Mouse (Mus musculus): ENCODE measurements around the gene Cdr2l. TPM values are rescaled to one million over a fixed set of nuclear protein-coding genes. Genes with fewer than 3 reads are reported as not detected.

Gene Cdr2l
- total RNA-seq (2014; fragmentation: Nextera tagmentation), result not detected in 2 replicates
- 0.05 and 0.06 TPM in 2 replicates for total RNA-seq (2017)
- polyA plus RNA-seq (2012), result not detected in 2 replicates

- Histone ChIP-seq H3K27me3 (ENCODE audit: insufficient read depth, low read length) (peaks cover 28% of the 10 kb centered on the region; the same call in 1 of the 2 replicates), H3K4me1 (ENCODE audit: insufficient read depth, low read depth, low read length) (no peaks in the 10 kb centered on the region), H3K9me3 (replicated peaks) (peaks cover 11% of the 10 kb centered on the region), H3K36me3 (replicated peaks) (no peaks in the 10 kb centered on the region), H3K4me3 (ENCODE audit: low read depth, low read length) (no peak within 1 kb of the TSS)
- DNase-seq (ENCODE audit: low spot score), result no peak
- no peak for ATAC-seq (ENCODE audit: extremely low read depth, insufficient number of reproducible peaks, low FRiP score, poor library complexity, severe bottlenecking)
- TF ChIP-seq POLR2AphosphoS5 (IDR thresholded peaks at IDR 0.05; ENCODE audit: insufficient replicate concordance, low read depth, low read length) (no peak), GATA1 (IDR thresholded peaks at IDR 0.05; ENCODE audit: borderline replicate concordance, low read length) (no peak), CTCF (IDR thresholded peaks at IDR 0.05; ENCODE audit: low read depth, low read length) (no peak), TAL1 (conservative IDR thresholded peaks at IDR 0.05; ENCODE audit: low read depth, low read length) (no peak), GATA2 (IDR thresholded peaks at IDR 0.05; ENCODE audit: borderline replicate concordance, low read depth, low read length) (no peak)
These were observed at the start of gene Cdr2l for GRCm38 (mm10) chr11:115381743-115382539. Gene Cdr2l, plus strand, starts transcription at chr11:115381916.

DNA sequence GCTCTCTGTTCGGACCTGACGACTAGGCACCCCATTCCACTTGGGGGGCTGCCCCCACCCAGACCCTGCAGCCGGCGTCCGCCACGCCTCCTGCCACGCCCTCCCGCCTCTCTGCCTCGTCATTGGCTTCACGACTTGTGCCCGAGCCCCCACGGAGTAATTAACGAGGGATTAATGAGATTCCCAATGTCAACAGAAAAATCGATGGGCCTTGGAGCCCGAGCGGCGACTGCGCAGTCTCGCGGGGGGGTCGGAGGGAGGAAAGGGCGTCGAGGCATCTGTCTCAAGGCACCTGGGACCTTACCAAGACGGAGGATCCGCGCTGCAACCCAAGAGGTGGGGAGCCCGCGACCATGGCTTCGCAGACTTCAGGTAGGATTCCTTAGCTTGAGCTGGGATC is 47.2 kb upstream of the Cdr2l start, which contains the start of gene Otop3:
TSS of gene Otop3 (plus strand) at position 201 of the 400 bp plus-strand sequence.
- no peak for TF ChIP-seq CTCF (IDR thresholded peaks at IDR 0.05; ENCODE audit: low read depth, low read length)
- no peak for TF ChIP-seq POLR2AphosphoS5 (IDR thresholded peaks at IDR 0.05; ENCODE audit: insufficient replicate concordance, low read depth, low read length)
- TF ChIP-seq GATA1 (IDR thresholded peaks at IDR 0.05; ENCODE audit: borderline replicate concordance, low read length), result no peak
- no peak for TF ChIP-seq TAL1 (conservative IDR thresholded peaks at IDR 0.05; ENCODE audit: low read depth, low read length)
- TF ChIP-seq GATA2 (IDR thresholded peaks at IDR 0.05; ENCODE audit: borderline replicate concordance, low read depth, low read length), result no peak
- ATAC-seq (ENCODE audit: extremely low read depth, insufficient number of reproducible peaks, low FRiP score, poor library complexity, severe bottlenecking) (no peak), DNase-seq (ENCODE audit: low spot score) (no peak)

DNA sequence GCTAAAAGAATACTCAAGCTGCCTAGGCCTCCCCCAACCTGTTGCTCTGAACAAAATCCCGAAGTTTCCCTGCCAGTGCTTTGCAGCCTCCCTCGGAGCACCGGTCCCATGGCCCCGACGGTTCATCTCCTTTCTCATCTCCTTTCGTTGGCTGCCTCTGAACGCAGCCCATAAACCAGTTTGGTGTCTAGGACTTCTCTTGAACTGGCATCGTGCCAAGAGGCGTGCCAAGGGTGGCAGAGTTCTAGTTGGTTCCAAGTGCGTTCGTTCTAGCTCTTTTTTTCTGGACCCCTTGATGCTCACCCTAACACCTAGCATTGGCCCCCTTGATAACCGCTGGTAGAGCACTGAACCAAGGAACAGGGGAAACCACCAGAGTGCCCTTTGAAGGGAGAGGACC is 46.5 kb upstream of the Cdr2l start:
- no peak for ATAC-seq (ENCODE audit: extremely low read depth, insufficient number of reproducible peaks, low FRiP score, poor library complexity, severe bottlenecking)
- no peaks in the 10 kb centered on the region for H3K9me3 ChIP-seq (replicated peaks)

More for the DNA sequence above, 47.2 kb upstream of the Cdr2l start, which contains the start of gene Otop3:
- H3K4me3 ChIP-seq (ENCODE audit: low read depth, low read length), result no peak within 1 kb of the TSS
- no peaks in the 10 kb centered on the region for H3K9me3 ChIP-seq (replicated peaks)
- H3K4me1 ChIP-seq (ENCODE audit: insufficient read depth, low read depth, low read length), result no peaks in the 10 kb centered on the region
- no peaks in the 10 kb centered on the region for H3K36me3 ChIP-seq (replicated peaks)
- H3K27me3 ChIP-seq (ENCODE audit: insufficient read depth, low read length), result peaks cover 7% of the 10 kb centered on the region

GRCm38 (mm10) chr11:115336115-115336514 is 45.6 kb upstream of the Cdr2l start:
- no peaks in the 10 kb centered on the region for H3K36me3 ChIP-seq (replicated peaks)
- no peak for ATAC-seq (ENCODE audit: extremely low read depth, insufficient number of reproducible peaks, low FRiP score, poor library complexity, severe bottlenecking)

More for the DNA sequence above, 46.5 kb upstream of the Cdr2l start:
- H3K4me3 ChIP-seq (ENCODE audit: low read depth, low read length), result no peak overlapping the region
- no peaks in the 10 kb centered on the region for H3K4me1 ChIP-seq (ENCODE audit: insufficient read depth, low read depth, low read length)
- no peak for DNase-seq (ENCODE audit: low spot score)
- TF ChIP-seq GATA1 (IDR thresholded peaks at IDR 0.05; ENCODE audit: borderline replicate concordance, low read length), result no peak
- TF ChIP-seq GATA2 (IDR thresholded peaks at IDR 0.05; ENCODE audit: borderline replicate concordance, low read depth, low read length), result no peak
- no peak for TF ChIP-seq POLR2AphosphoS5 (IDR thresholded peaks at IDR 0.05; ENCODE audit: insufficient replicate concordance, low read depth, low read length)
- no peak for TF ChIP-seq TAL1 (conservative IDR thresholded peaks at IDR 0.05; ENCODE audit: low read depth, low read length)
- no peak for TF ChIP-seq CTCF (IDR thresholded peaks at IDR 0.05; ENCODE audit: low read depth, low read length)
- H3K27me3 ChIP-seq (ENCODE audit: insufficient read depth, low read length), result peaks cover 9% of the 10 kb centered on the region
- no peaks in the 10 kb centered on the region for H3K36me3 ChIP-seq (replicated peaks)

GRCm38 (mm10) chr11:115337350-115337749 is 44.4 kb upstream of the Cdr2l start:
- TF ChIP-seq POLR2AphosphoS5 (IDR thresholded peaks at IDR 0.05; ENCODE audit: insufficient replicate concordance, low read depth, low read length) (no peak), CTCF (IDR thresholded peaks at IDR 0.05; ENCODE audit: low read depth, low read length) (no peak), TAL1 (conservative IDR thresholded peaks at IDR 0.05; ENCODE audit: low read depth, low read length) (no peak)
- Histone ChIP-seq H3K27me3 (ENCODE audit: insufficient read depth, low read length) (peaks cover 12% of the 10 kb centered on the region), H3K4me1 (ENCODE audit: insufficient read depth, low read depth, low read length) (no peaks in the 10 kb centered on the region), H3K4me3 (ENCODE audit: low read depth, low read length) (no peak overlapping the region), H3K36me3 (replicated peaks) (no peaks in the 10 kb centered on the region), H3K9me3 (replicated peaks) (no peaks in the 10 kb centered on the region)
- no peak for DNase-seq (ENCODE audit: low spot score)
- ATAC-seq (ENCODE audit: extremely low read depth, insufficient number of reproducible peaks, low FRiP score, poor library complexity, severe bottlenecking), result no peak

More at GRCm38 (mm10) chr11:115336115-115336514, 45.6 kb upstream of the Cdr2l start:
- Histone ChIP-seq H3K9me3 (replicated peaks) (no peaks in the 10 kb centered on the region), H3K4me1 (ENCODE audit: insufficient read depth, low read depth, low read length) (no peaks in the 10 kb centered on the region), H3K27me3 (ENCODE audit: insufficient read depth, low read length) (peaks cover 9% of the 10 kb centered on the region), H3K4me3 (ENCODE audit: low read depth, low read length) (no peak overlapping the region)
- TF ChIP-seq TAL1 (conservative IDR thresholded peaks at IDR 0.05; ENCODE audit: low read depth, low read length) (no peak), POLR2AphosphoS5 (IDR thresholded peaks at IDR 0.05; ENCODE audit: insufficient replicate concordance, low read depth, low read length) (no peak), GATA1 (IDR thresholded peaks at IDR 0.05; ENCODE audit: borderline replicate concordance, low read length) (no peak), GATA2 (IDR thresholded peaks at IDR 0.05; ENCODE audit: borderline replicate concordance, low read depth, low read length) (no peak), CTCF (IDR thresholded peaks at IDR 0.05; ENCODE audit: low read depth, low read length) (no peak)
- no peak for DNase-seq (ENCODE audit: low spot score)

DNA sequence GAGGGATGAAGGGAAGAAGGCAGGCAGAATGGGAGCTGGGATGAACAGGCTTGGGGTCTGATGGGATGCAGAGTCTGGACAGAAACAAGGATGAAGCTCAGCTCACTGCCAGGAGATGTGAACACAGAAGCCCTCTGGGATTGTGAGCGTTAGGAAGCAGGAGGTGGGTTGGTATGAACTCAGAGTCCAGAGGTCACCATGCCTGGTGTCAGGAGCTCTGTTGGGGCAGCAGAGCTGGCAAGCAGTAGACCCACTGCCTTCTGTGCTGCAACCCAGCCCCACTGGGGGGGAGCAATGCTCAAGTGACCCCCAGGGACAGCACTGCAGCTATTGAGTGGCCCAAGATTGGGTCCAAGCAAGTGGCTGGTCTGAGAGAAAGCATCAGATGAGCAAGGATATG is 43.9 kb upstream of the Cdr2l start:
- no peak for ATAC-seq (ENCODE audit: extremely low read depth, insufficient number of reproducible peaks, low FRiP score, poor library complexity, severe bottlenecking)

More for the DNA sequence above, 43.9 kb upstream of the Cdr2l start:
- DNase-seq (ENCODE audit: low spot score), result no peak
- TF ChIP-seq TAL1 (conservative IDR thresholded peaks at IDR 0.05; ENCODE audit: low read depth, low read length), result no peak
- H3K27me3 ChIP-seq (ENCODE audit: insufficient read depth, low read length), result peaks cover 12% of the 10 kb centered on the region
- H3K4me1 ChIP-seq (ENCODE audit: insufficient read depth, low read depth, low read length), result no peaks in the 10 kb centered on the region
- H3K4me3 ChIP-seq (ENCODE audit: low read depth, low read length), result no peak overlapping the region
- H3K36me3 ChIP-seq (replicated peaks), result no peaks in the 10 kb centered on the region
- H3K9me3 ChIP-seq (replicated peaks), result no peaks in the 10 kb centered on the region
